Mouse (Mus musculus): ENCODE results near the gene Tmem216. TPM values are rescaled to one million over a fixed set of nuclear protein-coding genes. Genes with fewer than 3 reads are reported as not detected.

Gene Tmem216
- polyA plus RNA-seq (2012; rRNA removed): 8.9 and 10.5 TPM in 2 replicates

GRCm38 (mm10) chr19:10555624-10556510 lies at the start of gene Tmem216:
TSS of gene Tmem216 (minus strand) at chr19:10556238.

GRCm38 (mm10) chr19:10605293-10605900 lies 49.4 kb upstream of the Tmem216 start, which contains the start of the genes Ddb1 and Tkfc:
TSS of gene Ddb1 (plus strand) at chr19:10605327.
TSS of gene Tkfc (minus strand) at chr19:10605654.

GRCm38 (mm10) chr19:10576690-10577561 lies 20.9 kb upstream of the Tmem216 start, which contains the start of the genes Cyb561a3 and Tmem138:
TSS of gene Cyb561a3 (plus strand) at chr19:10577172.
TSS of gene Tmem138 (minus strand) at chr19:10577362.

GRCm38 (mm10) chr19:10525910-10526309 lies 30.1 kb downstream of the Tmem216 start, which contains the start of gene Sdhaf2:
TSS of gene Sdhaf2 (minus strand) at chr19:10526142.

GRCm38 (mm10) chr19:10525106-10525901 lies 30.7 kb downstream of the Tmem216 start, which contains the start of gene Cpsf7:
TSS of gene Cpsf7 (plus strand) at chr19:10525266.

Other genes with a start within 250 kb of the Tmem216 start
- 0.22 and 0.27 TPM in 2 replicates for gene Syt7, start 167.1 kb downstream of the Tmem216 start, polyA plus RNA-seq (2012; rRNA removed)
- gene Lrrc10b, start 98.8 kb downstream of the Tmem216 start, polyA plus RNA-seq (2012; rRNA removed): 0.02 and 0.03 TPM in 2 replicates
- 0.15 and 0.28 TPM in 2 replicates for gene Ppp1r32, start 73.3 kb downstream of the Tmem216 start, polyA plus RNA-seq (2012; rRNA removed)
- gene Cpsf7, start 31.0 kb downstream of the Tmem216 start, polyA plus RNA-seq (2012; rRNA removed): 21.9 and 25.9 TPM in 2 replicates
- gene Sdhaf2, start 30.1 kb downstream of the Tmem216 start, polyA plus RNA-seq (2012; rRNA removed): 19.4 and 23.6 TPM in 2 replicates
- gene Cyb561a3, start 20.9 kb upstream of the Tmem216 start, polyA plus RNA-seq (2012; rRNA removed): 8.3 and 10.2 TPM in 2 replicates
- gene Tmem138, start 21.1 kb upstream of the Tmem216 start, polyA plus RNA-seq (2012; rRNA removed): 7.6 and 8.8 TPM in 2 replicates
- gene Ddb1, start 49.1 kb upstream of the Tmem216 start, polyA plus RNA-seq (2012; rRNA removed): 86.3 and 108 TPM in 2 replicates
- 10.6 and 12.6 TPM in 2 replicates for gene Tkfc, start 49.4 kb upstream of the Tmem216 start, polyA plus RNA-seq (2012; rRNA removed)
- 5.1 and 7.6 TPM in 2 replicates for gene Vwce, start 78.0 kb upstream of the Tmem216 start, polyA plus RNA-seq (2012; rRNA removed)
- 0.02 and 0.07 TPM in 2 replicates for gene Pga5, start 121.8 kb upstream of the Tmem216 start, polyA plus RNA-seq (2012; rRNA removed)
- gene Vps37c, start 132.5 kb upstream of the Tmem216 start, polyA plus RNA-seq (2012; rRNA removed): 5.3 and 5.9 TPM in 2 replicates
- gene Cd5, start 182.8 kb upstream of the Tmem216 start, polyA plus RNA-seq (2012; rRNA removed): 0.02 TPM in 2 replicates

Measured in liver, embryonic 14 days (tissue).